Mouse (Mus musculus) frontal cortex, adult 2 months (tissue): ENCODE measurements around the gene Hist1h4f. TPM values are rescaled to one million over a fixed set of nuclear protein-coding genes. Genes with fewer than 3 reads are reported as not detected.
A peak's percentile ranks its signal among the peaks of the same experiment; 100 is the strongest.

Experiments used
- DNase-seq, 2 experiments: peaks; one replicate each; pipeline ENCODE4 v3.0.0; 2022; ENCODE audit warnings: low spot score in 1 of 2; ENCODE audit errors: extremely low spot score in 1 of 2
- polyA plus RNA-seq: library from polyadenylated mRNA; depleted of rRNA; stranded (reverse); fragments of >200 nt; gene quantifications from 2 replicates; pipeline ENCODE4 v1.2.3, GENCODE M21; 2012; rRNA removed

The Hist1h4f gene
- polyA plus RNA-seq, 1 experiment, result 2.8 TPM

GRCm38 (mm10) chr13:23516822-23517602, 34.4 kb downstream of the Hist1h4f start:
- peak in 1 of 2 experiments; percentile 90 for DNase-seq

GRCm38 (mm10) chr13:23515826-23516620, 35.4 kb downstream of the Hist1h4f start:
- no peak for DNase-seq

- DNase-seq, result no peak
Measured at GRCm38 (mm10) chr13:23515281-23515680, 36.2 kb downstream of the Hist1h4f start.

- DNase-seq, result no peak
Measured at GRCm38 (mm10) chr13:23513517-23513916, 37.9 kb downstream of the Hist1h4f start.

- no peak for DNase-seq
Measured at GRCm38 (mm10) chr13:23510127-23510526, 41.3 kb downstream of the Hist1h4f start.

DNA sequence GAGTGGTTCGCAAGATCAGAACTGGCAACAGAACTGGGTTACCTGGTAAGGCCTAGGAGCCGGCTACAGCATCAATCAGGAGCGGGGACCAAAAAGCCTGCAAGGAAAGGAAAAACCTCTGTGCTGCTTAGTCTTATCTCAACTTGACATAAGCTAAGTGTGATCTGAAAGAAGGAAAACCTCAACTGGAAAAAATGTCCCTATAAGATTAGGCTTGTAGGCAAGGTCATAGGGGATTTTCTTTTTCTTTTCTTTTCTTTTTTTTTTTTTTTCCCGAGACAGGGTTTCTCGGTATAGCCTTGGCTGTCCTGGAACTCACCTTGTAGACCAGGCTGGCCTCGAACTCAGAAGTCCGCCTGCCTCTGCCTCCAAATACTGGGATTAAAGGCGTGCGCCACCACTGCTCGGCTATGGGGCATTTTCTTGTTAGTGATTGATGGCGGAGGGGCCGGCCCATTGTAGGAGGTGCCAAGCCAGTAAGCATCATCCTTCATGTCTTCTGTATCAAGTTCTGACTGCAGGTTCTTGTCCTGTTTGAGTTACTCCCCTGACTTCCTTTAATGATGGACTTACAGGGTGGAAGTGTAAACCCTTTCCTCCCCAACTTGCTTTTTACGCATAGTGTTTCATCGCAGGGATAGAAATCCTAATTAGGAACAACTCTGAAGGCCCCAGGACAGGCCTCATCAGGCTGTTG, 44.5 kb downstream of the Hist1h4f start:
- no peak for DNase-seq

DNA sequence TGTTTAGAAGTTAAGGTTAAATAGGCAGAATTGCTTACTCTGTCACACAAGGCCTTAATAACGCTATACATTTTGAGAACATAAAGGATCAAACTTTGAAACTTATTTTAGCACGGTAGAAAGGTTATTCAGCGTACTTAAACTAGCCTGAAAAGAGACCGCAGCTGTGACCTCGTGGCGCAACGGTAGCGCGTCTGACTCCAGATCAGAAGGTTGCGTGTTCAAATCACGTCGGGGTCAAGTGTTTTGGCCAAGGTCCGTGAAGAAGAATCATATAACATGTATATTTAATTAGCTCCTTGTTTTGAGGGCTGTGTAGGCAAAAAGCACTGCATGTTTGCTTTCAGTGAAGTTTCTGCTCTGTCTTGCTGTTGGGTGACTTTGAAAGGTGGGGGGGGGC, 45.1 kb downstream of the Hist1h4f start:
- DNase-seq, result no peak

DNA sequence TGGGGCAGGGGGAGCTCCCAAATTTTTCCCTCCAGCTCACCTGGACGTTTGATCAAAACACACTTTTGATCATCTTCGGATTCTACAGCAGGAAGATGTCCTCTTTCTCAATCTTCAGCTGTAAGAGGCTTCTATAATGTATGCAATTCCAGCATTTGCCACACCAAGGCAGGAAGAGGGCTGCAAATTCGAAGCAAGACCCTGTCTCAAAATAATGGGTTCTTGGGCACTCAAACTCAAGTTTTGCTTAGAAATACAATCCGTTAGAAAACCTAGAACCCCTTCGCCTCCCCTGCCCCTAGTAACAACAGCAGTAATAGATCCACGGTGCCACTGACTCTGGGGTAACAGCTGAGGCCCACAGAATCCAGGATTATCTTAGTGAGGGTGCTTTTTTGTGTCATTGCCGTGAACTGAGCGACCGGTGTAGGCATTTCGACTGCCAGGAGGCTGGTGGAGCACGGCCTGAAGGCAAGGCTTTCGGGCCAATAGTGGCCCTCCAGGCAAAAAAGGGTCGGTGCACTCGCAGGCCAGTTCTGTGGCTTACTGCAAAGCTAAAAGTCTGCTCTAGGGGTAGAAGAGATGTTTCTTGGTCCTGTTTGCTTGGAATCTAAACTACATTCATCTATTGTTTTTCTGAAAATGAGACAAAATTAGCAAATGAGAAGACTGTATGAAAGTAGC, 45.6 kb downstream of the Hist1h4f start:
- DNase-seq, result no peak

- peak in 1 of 2 experiments; percentile 91 for DNase-seq
Measured at GRCm38 (mm10) chr13:23503797-23504196, 47.7 kb downstream of the Hist1h4f start.

GRCm38 (mm10) chr13:23502916-23503315, 48.5 kb downstream of the Hist1h4f start:
- no peak for DNase-seq

- no peak for DNase-seq
Measured at GRCm38 (mm10) chr13:23502031-23502567, 49.3 kb downstream of the Hist1h4f start.

DNA sequence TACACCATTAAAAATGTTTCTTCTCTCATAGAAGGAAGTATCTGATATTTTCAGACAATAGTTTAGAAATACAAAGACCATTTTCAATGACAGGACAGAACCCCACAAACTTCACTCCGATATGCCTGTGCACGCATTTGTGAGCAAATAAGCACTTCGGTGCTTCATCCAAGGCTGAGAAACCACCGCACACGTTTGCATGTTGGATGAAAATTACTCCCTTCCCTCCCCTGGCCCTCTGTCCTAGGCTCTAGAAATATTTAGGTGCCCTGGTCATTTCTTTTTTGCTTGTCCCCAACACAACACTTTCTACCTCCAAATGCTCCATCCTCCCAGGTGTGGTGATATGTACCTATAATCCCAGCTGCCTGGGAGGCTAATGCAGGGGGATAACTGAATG, 49.9 kb downstream of the Hist1h4f start:
- DNase-seq, result no peak

Other genes with a start within 250 kb of the Hist1h4f start
- gene Zfp322a, start 182.4 kb downstream of the Hist1h4f start, polyA plus RNA-seq, result 16.4 and 18.5 TPM in 2 replicates
- 7.6 TPM in 2 replicates for gene Abt1, start 127.8 kb downstream of the Hist1h4f start, polyA plus RNA-seq
- 0.06 and 0.13 TPM in 2 replicates for gene Btn1a1, start 85.7 kb downstream of the Hist1h4f start, polyA plus RNA-seq
- gene Btn2a2, start 62.8 kb downstream of the Hist1h4f start, polyA plus RNA-seq, result 0.38 and 0.46 TPM in 2 replicates
- 26.6 and 33.5 TPM in 2 replicates for gene Hist1h4h, start 20.6 kb downstream of the Hist1h4f start, polyA plus RNA-seq
- gene Hist1h2af, start 17.7 kb downstream of the Hist1h4f start, polyA plus RNA-seq, result 3.9 and 9.2 TPM in 2 replicates
- 0.46 and 0.82 TPM in 2 replicates for gene Hist1h3g, start 16.2 kb downstream of the Hist1h4f start, polyA plus RNA-seq
- 0.15 and 0.44 TPM in 2 replicates for gene Hist1h2bh, start 8.3 kb downstream of the Hist1h4f start, polyA plus RNA-seq
- gene Hist1h3f, start 7.6 kb downstream of the Hist1h4f start, polyA plus RNA-seq, result 0.22 and 0.59 TPM in 2 replicates
- 0.14 and 0.19 TPM in 2 replicates for gene Hist1h1d, start 1.6 kb upstream of the Hist1h4f start, polyA plus RNA-seq
- 2.2 and 3.3 TPM in 2 replicates for gene Hist1h3e, start 10.7 kb upstream of the Hist1h4f start, polyA plus RNA-seq
- gene Hist1h2ae, start 19.6 kb upstream of the Hist1h4f start, polyA plus RNA-seq, result 0.56 and 1.7 TPM in 2 replicates
- gene Hist1h2bg, start 19.7 kb upstream of the Hist1h4f start, polyA plus RNA-seq, result 9.7 and 10.4 TPM in 2 replicates
- gene Hist1h2bf, start 22.5 kb upstream of the Hist1h4f start, polyA plus RNA-seq, result 0.80 and 1.6 TPM in 2 replicates
- 1.6 and 1.9 TPM in 2 replicates for gene Hist1h2ad, start 22.7 kb upstream of the Hist1h4f start, polyA plus RNA-seq
- gene Hist1h3d, start 24.1 kb upstream of the Hist1h4f start, polyA plus RNA-seq, result 2.8 and 3.4 TPM in 2 replicates
- 3.4 and 4.3 TPM in 2 replicates for gene Hist1h4d, start 29.9 kb upstream of the Hist1h4f start, polyA plus RNA-seq
- 4.3 and 4.7 TPM in 2 replicates for gene Hist1h2be, start 69.5 kb upstream of the Hist1h4f start, polyA plus RNA-seq
- 2.8 and 3.3 TPM in 2 replicates for gene Hist1h1e, start 70.9 kb upstream of the Hist1h4f start, polyA plus RNA-seq
- gene Hist1h2ac, start 132.3 kb upstream of the Hist1h4f start, polyA plus RNA-seq, result 1.7 and 2.1 TPM in 2 replicates
- gene Hist1h2bc, start 132.6 kb upstream of the Hist1h4f start, polyA plus RNA-seq, result 154 and 172 TPM in 2 replicates
- not detected in 2 replicates for gene Hist1h1t, start 144.2 kb upstream of the Hist1h4f start, polyA plus RNA-seq
- gene Hist1h4c, start 146.8 kb upstream of the Hist1h4f start, polyA plus RNA-seq, result 3.1 and 3.3 TPM in 2 replicates
- gene Hfe, start 159.2 kb upstream of the Hist1h4f start, polyA plus RNA-seq, result 3.8 and 4.4 TPM in 2 replicates
- gene Hist1h1c, start 187.2 kb upstream of the Hist1h4f start, polyA plus RNA-seq, result 40.7 and 52.1 TPM in 2 replicates
- 0.24 and 0.46 TPM in 2 replicates for gene Hist1h3c, start 194.0 kb upstream of the Hist1h4f start, polyA plus RNA-seq
- gene Hist1h2bb, start 195.1 kb upstream of the Hist1h4f start, polyA plus RNA-seq, result 0.74 and 1.3 TPM in 2 replicates
- gene Hist1h2ab, start 199.5 kb upstream of the Hist1h4f start, polyA plus RNA-seq, result 0.82 and 2.8 TPM in 2 replicates
- gene Hist1h3b, start 200.6 kb upstream of the Hist1h4f start, polyA plus RNA-seq, result 0.76 and 1.1 TPM in 2 replicates
- 2.9 and 4.5 TPM in 2 replicates for gene Hist1h4b, start 205.4 kb upstream of the Hist1h4f start, polyA plus RNA-seq
- gene Hist1h4a, start 209.6 kb upstream of the Hist1h4f start, polyA plus RNA-seq, result 3.8 and 4.6 TPM in 2 replicates
- 0.86 and 1.2 TPM in 2 replicates for gene Hist1h3a, start 210.7 kb upstream of the Hist1h4f start, polyA plus RNA-seq
- 0.36 and 0.58 TPM in 2 replicates for gene Hist1h1a, start 212.0 kb upstream of the Hist1h4f start, polyA plus RNA-seq
- gene Trim38, start 218.3 kb upstream of the Hist1h4f start, polyA plus RNA-seq, result 0.24 and 0.40 TPM in 2 replicates